Mouse (Mus musculus): ENCODE data around the gene Adap1. TPM values are rescaled to one million over a fixed set of nuclear protein-coding genes. Genes with fewer than 3 reads are reported as not detected.
A peak's percentile ranks its signal among the peaks of the same experiment; 100 is the strongest.

Adap1 gene
- polyA plus RNA-seq, 1 experiment from 2014 or later, result 26.5 TPM

DNA sequence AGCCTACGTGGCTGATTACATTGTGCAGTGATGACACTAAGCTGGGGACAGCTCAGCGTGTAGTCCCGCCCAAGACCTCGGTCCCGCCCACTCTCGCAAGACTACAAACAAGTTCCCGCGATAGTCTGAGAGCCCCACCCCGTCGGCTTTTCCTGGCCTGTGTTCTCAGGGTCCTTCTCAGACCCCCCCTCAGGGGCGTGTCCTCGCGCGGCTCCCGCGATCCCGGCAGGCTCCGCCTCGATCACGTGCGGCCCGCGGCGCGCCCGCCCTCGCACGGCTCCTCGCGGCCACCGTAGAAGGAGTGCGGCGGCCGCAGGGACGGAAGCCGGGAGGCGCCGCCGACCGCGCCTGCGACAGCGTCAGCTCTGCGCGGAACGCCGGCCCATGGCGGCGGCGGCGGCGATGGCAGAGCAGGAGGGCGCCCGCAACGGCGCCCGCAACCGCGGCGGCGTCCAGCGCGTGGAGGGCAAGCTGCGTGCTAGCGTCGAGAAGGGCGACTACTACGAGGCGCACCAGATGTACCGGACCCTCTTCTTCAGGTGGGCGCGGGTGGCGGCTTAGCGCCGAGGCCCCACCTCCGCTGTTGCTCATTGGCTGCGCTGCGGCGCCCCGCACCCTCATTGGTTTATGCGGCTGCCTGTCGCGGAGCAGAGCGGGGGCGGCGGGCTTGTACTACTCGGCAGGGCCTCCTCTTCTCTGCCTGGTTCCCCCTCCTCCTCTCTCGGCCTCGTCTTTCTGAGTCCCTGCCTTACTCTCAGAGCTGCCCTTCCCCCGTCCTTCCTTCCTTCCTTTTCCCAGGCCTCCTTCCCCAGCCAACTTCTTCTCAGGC, 73.1 kb downstream of the Adap1 start, which contains the start of gene Get4:
Get4 (plus strand) TSS at position 244 of the 829 bp plus-strand sequence.
- H3K4me2 ChIP-seq, result peak within 1 kb of the TSS; percentile 97
- peaks cover 36% of the 10 kb centered on the region for H3K36me3 ChIP-seq
- H3K27me3 ChIP-seq, result no peaks in the 10 kb centered on the region
- peak within 1 kb of the TSS; percentile 77 for H3K4me3 ChIP-seq
- H3K9me3 ChIP-seq, result no peaks in the 10 kb centered on the region
- H3K9ac ChIP-seq, result peak within 1 kb of the TSS; percentile 94
- H3K4me1 ChIP-seq (replicated peaks), result peaks cover 48% of the 10 kb centered on the region
- H3K27ac ChIP-seq, result peak within 1 kb of the TSS; percentile 93
- peak; percentile 96 for ATAC-seq (ENCODE audit: low FRiP score)
- under 1% methylated on average over 90 of the region's 90 CpGs for WGBS

DNA sequence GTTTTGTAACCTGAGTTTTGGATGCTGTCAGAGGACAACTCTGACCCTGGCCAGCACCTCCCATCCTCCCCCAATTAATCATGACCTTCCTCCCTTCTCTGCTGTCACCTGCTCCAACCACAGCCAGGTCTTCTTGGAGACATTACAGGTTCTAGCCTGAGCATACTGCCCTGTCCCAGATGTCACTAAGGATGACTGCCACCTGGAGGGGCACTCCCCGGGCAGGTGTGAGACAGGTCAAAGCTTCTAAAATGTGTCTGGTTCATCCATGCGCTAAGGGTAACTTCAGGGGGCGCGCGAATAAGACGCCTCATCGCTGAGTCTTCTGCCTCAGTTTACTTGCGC, 73.7 kb downstream of the Adap1 start:
- Histone ChIP-seq H3K9ac (peak overlapping the region; percentile 83), H3K27me3 (no peaks in the 10 kb centered on the region), H3K4me2 (peak overlapping the region; percentile 97), H3K9me3 (no peaks in the 10 kb centered on the region), H3K4me1 (replicated peaks) (peaks cover 42% of the 10 kb centered on the region), H3K36me3 (peaks cover 41% of the 10 kb centered on the region), H3K27ac (peak overlapping the region; percentile 89), H3K4me3 (peak overlapping the region; percentile 77)
- ATAC-seq (ENCODE audit: low FRiP score), result peak; percentile 53; the same call in 1 of the 2 replicates
- WGBS, result under 1% methylated on average over 8 of the region's 8 CpGs

DNA sequence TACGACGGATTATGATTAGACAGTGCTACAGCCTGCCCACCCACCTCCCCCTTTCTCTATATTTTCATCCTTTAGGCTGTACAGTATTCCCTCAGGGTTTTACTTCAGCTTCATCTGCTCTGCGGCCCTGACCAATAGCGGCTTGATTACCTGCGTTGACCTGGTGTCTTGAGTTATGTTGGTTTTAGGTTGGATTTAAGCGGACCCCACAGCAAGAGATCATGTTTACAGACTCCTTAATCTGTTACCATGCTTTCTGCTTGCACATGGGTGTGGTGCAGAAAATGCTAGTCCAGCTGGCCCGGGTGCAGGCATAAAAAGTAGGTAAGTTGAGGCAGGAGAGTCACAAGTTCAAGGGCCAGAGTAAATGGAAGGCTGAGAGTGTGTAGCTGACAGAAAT, 74.1 kb downstream of the Adap1 start:
- Histone ChIP-seq H3K4me3 (peak overlapping the region; percentile 77), H3K4me2 (peak overlapping the region; percentile 97), H3K9me3 (no peaks in the 10 kb centered on the region), H3K27ac (peak overlapping the region; percentile 89), H3K36me3 (peaks cover 46% of the 10 kb centered on the region), H3K9ac (peak overlapping the region; percentile 83), H3K4me1 (replicated peaks) (peaks cover 40% of the 10 kb centered on the region), H3K27me3 (no peaks in the 10 kb centered on the region)
- no peak for ATAC-seq (ENCODE audit: low FRiP score)
- WGBS, result 84% methylated on average over 7 of the region's 7 CpGs

DNA sequence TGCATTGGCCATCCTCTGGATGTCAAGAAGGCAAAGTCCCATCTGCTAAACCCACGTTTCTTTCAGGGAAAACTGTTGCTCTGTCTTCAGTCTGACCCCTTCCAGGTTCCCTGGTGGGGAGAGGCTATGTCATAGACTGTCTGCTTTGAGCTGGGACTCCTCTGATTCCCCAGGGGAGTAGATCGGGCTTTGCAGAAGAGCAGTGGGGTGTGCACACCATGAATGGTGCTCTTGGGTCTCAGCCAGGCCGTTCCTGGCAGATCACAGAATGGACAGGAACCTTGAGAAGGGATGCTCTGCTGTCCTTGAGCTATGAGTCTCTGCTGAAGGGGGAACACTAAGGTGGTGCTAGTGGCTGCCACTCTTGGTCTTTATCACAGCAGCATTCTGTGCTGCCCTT, 76.6 kb downstream of the Adap1 start:
- H3K9ac ChIP-seq, result peak overlapping the region; percentile 0; the same call in 1 of the 2 replicates
- peaks cover 65% of the 10 kb centered on the region for H3K36me3 ChIP-seq
- 76% methylated on average over 3 of the region's 3 CpGs for WGBS

DNA sequence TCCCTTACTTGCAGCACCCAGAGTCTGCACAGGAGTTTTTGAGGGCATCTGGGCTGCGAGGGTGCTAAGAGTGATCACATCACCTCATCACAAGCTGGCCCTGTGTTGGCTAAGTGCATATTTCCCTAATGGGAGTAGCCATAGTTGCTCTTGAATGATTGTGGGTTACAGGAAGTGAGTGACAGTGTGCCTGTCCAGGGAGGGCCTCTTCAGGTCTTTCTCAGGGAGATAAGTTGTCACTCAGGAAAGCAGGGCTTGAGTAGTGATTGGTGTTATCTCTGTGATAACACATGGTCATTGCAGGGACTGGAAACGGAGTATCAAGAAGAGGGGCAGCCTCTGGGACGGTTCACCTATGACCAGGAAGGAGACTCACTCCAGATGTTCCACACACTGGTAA, 77.7 kb downstream of the Adap1 start:
- WGBS, result 99% methylated on average over 3 of the region's 3 CpGs
- ATAC-seq (ENCODE audit: low FRiP score), result no peak
- peaks cover 76% of the 10 kb centered on the region for H3K36me3 ChIP-seq

More for the DNA sequence above, 76.6 kb downstream of the Adap1 start:
- Histone ChIP-seq H3K4me1 (replicated peaks) (peaks cover 15% of the 10 kb centered on the region), H3K27me3 (no peaks in the 10 kb centered on the region), H3K4me3 (no peak overlapping the region), H3K4me2 (no peak overlapping the region), H3K27ac (no peak overlapping the region), H3K9me3 (no peaks in the 10 kb centered on the region)
- no peak for ATAC-seq (ENCODE audit: low FRiP score)

DNA sequence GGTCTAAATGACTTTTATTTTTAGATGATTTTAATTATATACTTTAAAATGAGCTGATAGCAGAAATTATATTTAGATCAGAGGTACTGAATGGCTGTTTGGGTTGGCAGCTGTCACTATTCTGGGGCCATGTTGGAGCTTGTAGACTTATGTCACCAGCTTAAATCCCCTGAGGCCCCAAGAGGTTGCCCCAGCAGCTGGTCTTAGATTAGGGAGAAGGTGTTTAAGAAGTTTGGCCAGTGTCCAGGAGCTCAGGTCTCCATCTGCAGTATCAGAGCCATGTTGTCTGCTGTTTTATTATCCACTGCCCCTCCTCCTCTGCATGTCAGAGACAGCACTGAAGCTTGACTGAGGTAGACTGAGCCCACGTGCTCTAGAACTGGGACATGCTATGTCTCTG, 82.0 kb downstream of the Adap1 start:
- H3K4me1 ChIP-seq (replicated peaks), result no peaks in the 10 kb centered on the region
- no peak for ATAC-seq (ENCODE audit: low FRiP score)
- H3K27me3 ChIP-seq, result no peaks in the 10 kb centered on the region
- H3K9me3 ChIP-seq, result no peaks in the 10 kb centered on the region
- 86% methylated on average over 1 of the region's 1 CpGs for WGBS
- H3K9ac ChIP-seq, result no peak overlapping the region
- H3K4me2 ChIP-seq, result no peak overlapping the region
- no peak overlapping the region for H3K27ac ChIP-seq
- peaks cover 99% of the 10 kb centered on the region for H3K36me3 ChIP-seq
- no peak overlapping the region for H3K4me3 ChIP-seq

More for the DNA sequence above, 77.7 kb downstream of the Adap1 start:
- Histone ChIP-seq H3K27ac (no peak overlapping the region), H3K9ac (no peak overlapping the region), H3K4me3 (no peak overlapping the region), H3K9me3 (no peaks in the 10 kb centered on the region), H3K4me1 (replicated peaks) (peaks cover 5% of the 10 kb centered on the region), H3K4me2 (no peak overlapping the region), H3K27me3 (no peaks in the 10 kb centered on the region)

DNA sequence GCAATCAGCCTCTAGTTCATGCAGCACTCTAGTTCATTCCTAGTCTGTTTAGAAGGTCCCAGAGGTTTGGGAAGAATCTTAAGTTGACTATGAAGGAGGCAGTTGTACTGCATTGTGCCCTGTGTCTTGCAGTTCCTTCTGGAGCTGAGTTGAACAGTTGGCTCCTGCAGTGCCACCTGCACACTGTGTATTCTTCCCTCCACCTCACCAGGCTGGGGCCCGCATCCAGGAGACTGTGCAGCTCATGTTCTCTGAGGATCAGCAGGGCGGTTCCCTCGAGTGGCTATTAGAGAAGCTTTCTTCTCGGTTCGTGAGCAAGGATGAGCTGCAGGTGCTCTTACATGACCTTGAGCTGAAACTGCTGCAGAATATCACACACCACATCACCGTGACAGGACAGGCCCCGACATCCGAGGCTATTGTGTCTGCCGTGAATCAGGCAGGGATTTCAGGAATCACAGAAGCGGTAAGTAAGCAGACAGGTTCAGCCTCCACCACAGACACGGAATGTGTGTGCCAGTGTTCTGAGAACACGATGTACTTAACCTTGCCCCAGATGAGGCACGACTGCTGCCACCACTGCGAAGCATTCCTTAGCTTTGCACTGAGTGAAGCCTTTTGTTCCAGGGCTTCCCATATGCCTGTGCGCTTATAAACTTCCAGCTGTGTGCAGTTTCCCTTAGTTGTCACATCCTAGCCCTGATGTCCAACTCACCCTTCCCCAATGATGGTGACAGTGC, 84.2 kb downstream of the Adap1 start:
- Histone ChIP-seq H3K4me3 (no peak overlapping the region), H3K27ac (no peak overlapping the region), H3K4me2 (no peak overlapping the region), H3K27me3 (no peaks in the 10 kb centered on the region), H3K9me3 (no peaks in the 10 kb centered on the region), H3K9ac (no peak overlapping the region), H3K4me1 (replicated peaks) (no peaks in the 10 kb centered on the region), H3K36me3 (peaks cover 99% of the 10 kb centered on the region)
- WGBS, result 94% methylated on average over 15 of the region's 15 CpGs
- ATAC-seq (ENCODE audit: low FRiP score), result no peak

DNA sequence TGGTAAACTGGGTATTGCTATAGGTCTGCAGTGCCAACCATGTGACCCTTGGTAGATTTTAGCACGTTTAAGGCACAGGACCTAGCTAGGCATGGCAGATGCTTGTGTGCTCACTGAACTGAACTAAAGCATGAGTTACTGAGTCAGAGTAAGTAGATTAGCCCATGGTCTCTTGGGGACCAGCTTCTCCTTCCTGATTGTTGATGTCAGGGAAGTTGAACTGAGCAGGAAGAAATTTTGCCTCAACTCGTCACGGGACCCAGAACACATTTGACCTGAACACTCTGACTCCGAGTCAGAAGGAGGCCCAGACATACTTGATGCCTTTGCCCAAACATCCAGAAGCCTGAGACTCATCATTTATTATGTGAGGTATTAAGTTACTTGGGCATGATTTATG, 88.0 kb downstream of the Adap1 start:
- Histone ChIP-seq H3K4me3 (no peak overlapping the region), H3K4me1 (replicated peaks) (no peaks in the 10 kb centered on the region), H3K9ac (no peak overlapping the region), H3K27me3 (no peaks in the 10 kb centered on the region), H3K4me2 (no peak overlapping the region), H3K36me3 (peaks cover 99% of the 10 kb centered on the region), H3K27ac (no peak overlapping the region), H3K9me3 (no peaks in the 10 kb centered on the region)
- WGBS, result 91% methylated on average over 4 of the region's 4 CpGs
- ATAC-seq (ENCODE audit: low FRiP score), result no peak

DNA sequence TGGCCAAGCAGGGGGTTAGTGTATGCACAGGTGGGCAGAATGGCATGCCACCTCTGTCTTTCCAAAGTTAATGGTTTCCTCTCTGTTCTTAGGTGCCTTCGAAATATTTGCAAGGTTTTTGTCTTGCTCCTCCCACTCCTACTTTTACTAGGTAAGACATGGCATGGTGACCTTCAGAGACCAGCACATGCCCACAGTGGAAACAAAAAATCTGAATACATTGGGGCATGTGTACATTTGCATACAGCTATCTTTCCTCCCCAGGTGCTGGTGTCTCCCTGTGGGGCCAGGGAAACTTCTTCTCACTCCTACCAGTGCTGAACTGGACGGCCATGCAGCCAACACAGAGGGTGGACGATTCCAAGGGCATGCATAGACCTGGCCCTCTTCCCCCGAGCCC, 91.0 kb downstream of the Adap1 start:
- no peaks in the 10 kb centered on the region for H3K4me1 ChIP-seq (replicated peaks)
- H3K27me3 ChIP-seq, result no peaks in the 10 kb centered on the region
- H3K9ac ChIP-seq, result no peak overlapping the region
- no peak overlapping the region for H3K27ac ChIP-seq
- no peak for ATAC-seq (ENCODE audit: low FRiP score)
- H3K4me2 ChIP-seq, result no peak overlapping the region
- no peaks in the 10 kb centered on the region for H3K9me3 ChIP-seq
- WGBS, result 98% methylated on average over 4 of the region's 4 CpGs
- peaks cover 98% of the 10 kb centered on the region for H3K36me3 ChIP-seq
- H3K4me3 ChIP-seq, result no peak overlapping the region

DNA sequence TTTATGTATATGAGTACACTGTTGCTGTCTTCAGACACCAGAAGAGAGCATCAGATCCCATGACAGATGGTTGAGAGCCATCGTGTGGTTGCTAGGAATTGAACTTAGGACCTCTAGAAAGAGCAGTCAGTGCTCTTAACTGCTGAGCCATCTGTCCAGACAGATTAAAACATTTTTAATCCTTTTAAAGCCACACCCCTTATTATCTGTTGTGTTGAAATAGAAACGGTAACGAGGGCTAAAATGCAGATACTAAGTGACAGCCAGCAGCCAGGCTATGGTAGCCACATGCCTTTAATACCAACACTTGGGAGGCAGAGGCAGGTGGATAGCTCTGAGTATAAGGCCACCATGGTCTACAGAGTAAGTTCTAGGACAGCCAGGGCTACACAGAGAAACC, 93.3 kb downstream of the Adap1 start:
- Histone ChIP-seq H3K36me3 (peaks cover 96% of the 10 kb centered on the region), H3K4me1 (replicated peaks) (no peaks in the 10 kb centered on the region), H3K9me3 (no peaks in the 10 kb centered on the region), H3K27ac (no peak overlapping the region), H3K27me3 (no peaks in the 10 kb centered on the region), H3K9ac (no peak overlapping the region), H3K4me2 (no peak overlapping the region), H3K4me3 (no peak overlapping the region)
- no peak for ATAC-seq (ENCODE audit: low FRiP score)
- 87% methylated on average over 3 of the region's 3 CpGs for WGBS

DNA sequence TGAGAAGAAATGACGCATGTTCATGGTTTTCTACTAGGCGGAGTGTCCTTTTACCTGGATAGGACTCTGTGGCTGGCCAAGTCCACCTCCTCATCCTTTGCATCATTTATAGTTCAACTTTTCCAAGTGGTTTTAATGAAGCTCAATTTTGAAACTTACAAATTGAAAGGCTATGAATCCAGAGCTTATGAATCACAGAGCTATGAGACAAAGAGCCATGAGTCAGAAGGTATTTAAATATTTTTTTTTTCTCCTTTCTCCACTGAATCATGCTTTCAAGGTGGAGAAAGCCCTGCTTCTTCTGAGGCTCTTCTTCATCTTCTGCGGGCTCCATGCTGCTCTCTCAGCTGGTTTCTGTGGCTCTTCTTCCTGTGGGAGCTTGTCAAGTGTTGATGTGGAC, 95.7 kb downstream of the Adap1 start:
- H3K9ac ChIP-seq, result no peak overlapping the region
- no peak overlapping the region for H3K27ac ChIP-seq
- no peak overlapping the region for H3K4me2 ChIP-seq
- H3K27me3 ChIP-seq, result no peaks in the 10 kb centered on the region
- no peaks in the 10 kb centered on the region for H3K4me1 ChIP-seq (replicated peaks)
- peaks cover 95% of the 10 kb centered on the region for H3K36me3 ChIP-seq
- 96% methylated on average over 3 of the region's 3 CpGs for WGBS
- H3K9me3 ChIP-seq, result no peaks in the 10 kb centered on the region
- no peak for ATAC-seq (ENCODE audit: low FRiP score)
- no peak overlapping the region for H3K4me3 ChIP-seq

DNA sequence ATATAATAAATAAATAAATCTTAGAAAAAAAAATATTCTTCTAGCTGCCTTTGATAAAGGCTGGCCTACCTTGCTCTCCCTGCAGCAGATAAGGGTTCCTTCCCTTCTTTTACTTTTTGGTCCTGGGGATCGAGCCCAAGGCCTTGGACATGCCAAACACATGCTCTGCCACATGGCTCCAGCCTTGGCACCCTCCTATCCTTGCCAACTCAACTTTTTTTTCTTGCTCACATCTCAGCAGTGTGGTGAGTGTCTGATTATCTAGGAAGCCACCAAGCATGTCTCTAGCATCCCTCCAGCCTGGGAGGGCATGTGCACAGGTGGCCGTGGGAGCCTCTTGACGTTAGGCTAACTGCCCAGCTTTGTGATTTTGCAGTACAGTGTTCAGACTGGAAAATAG, 97.1 kb downstream of the Adap1 start:
- no peaks in the 10 kb centered on the region for H3K27me3 ChIP-seq
- H3K4me3 ChIP-seq, result no peak overlapping the region
- H3K27ac ChIP-seq, result no peak overlapping the region
- no peaks in the 10 kb centered on the region for H3K9me3 ChIP-seq
- peaks cover 95% of the 10 kb centered on the region for H3K36me3 ChIP-seq
- ATAC-seq (ENCODE audit: low FRiP score), result no peak
- H3K4me1 ChIP-seq (replicated peaks), result no peaks in the 10 kb centered on the region
- 94% methylated on average over 3 of the region's 3 CpGs for WGBS
- H3K9ac ChIP-seq, result no peak overlapping the region
- no peak overlapping the region for H3K4me2 ChIP-seq
